Mouse (Mus musculus) erythroblast, embryonic 14.5 days (primary cell): ENCODE results near the gene Erp29. TPM values are rescaled to one million over a fixed set of nuclear protein-coding genes. Genes with fewer than 3 reads are reported as not detected.

Source experiments
- H3K27me3 ChIP-seq: 2 replicates; pipeline ENCODE4 v1.6.1; 2012; ENCODE audit warnings: inconsistent platforms; ENCODE audit not compliant: control insufficient read depth
- H3K36me3 ChIP-seq: 2 replicates; pipeline ENCODE4 v1.6.1; 2012; ENCODE audit warnings: mild to moderate bottlenecking, inconsistent platforms; ENCODE audit not compliant: control insufficient read depth
- H3K4me1 ChIP-seq: 2 replicates; pipeline ENCODE4 v1.6.1; 2012; ENCODE audit warnings: inconsistent platforms; ENCODE audit not compliant: control insufficient read depth
- H3K4me3 ChIP-seq: replicated peaks from 2 replicates; pipeline ENCODE3; 2012; ENCODE audit warnings: moderate library complexity, mild to moderate bottlenecking, inconsistent platforms
- H3K9me3 ChIP-seq: 2 replicates; pipeline ENCODE4 v1.6.1; 2012; ENCODE audit warnings: low read length, inconsistent platforms, mixed read lengths; ENCODE audit not compliant: control insufficient read depth
- GATA1 ChIP-seq: IDR thresholded peaks from 2 replicates; pipeline ENCODE4 v1.6.1; 2012; ENCODE audit warnings: low read length, inconsistent platforms, mixed read lengths
- TAL1 ChIP-seq: IDR thresholded peaks from 3 replicates; pipeline ENCODE4 v1.6.1; 2012; ENCODE audit warnings: low read length, inconsistent platforms, mixed read lengths
- polyA plus RNA-seq: library from polyadenylated mRNA; stranded (reverse); fragments of >175 nt; gene quantifications from 2 replicates; pipeline ENCODE4 v1.2.3, GENCODE M21; 2012

The Erp29 gene
- polyA plus RNA-seq, 1 experiment, result 15.8 TPM

GRCm38 (mm10) chr5:121385461-121386119, 66.7 kb downstream of the Erp29 start, which contains the start of gene Trafd1:
Gene Trafd1, minus strand, starts transcription at chr5:121385632.
- Histone ChIP-seq H3K4me1 (peaks cover 45% of the 10 kb centered on the region), H3K9me3 (peaks cover 8% of the 10 kb centered on the region), H3K36me3 (peaks cover 24% of the 10 kb centered on the region), H3K27me3 (peaks cover 3% of the 10 kb centered on the region), H3K4me3 (peak within 1 kb of the TSS; percentile 74)
- TF ChIP-seq TAL1, result no peak
- no peak for TF ChIP-seq GATA1

- H3K27me3 ChIP-seq, result peaks cover 3% of the 10 kb centered on the region
- no peak for TF ChIP-seq TAL1
- TF ChIP-seq GATA1, result no peak
- H3K9me3 ChIP-seq, result peaks cover 9% of the 10 kb centered on the region
- H3K4me1 ChIP-seq, result peaks cover 44% of the 10 kb centered on the region
- peaks cover 29% of the 10 kb centered on the region for H3K36me3 ChIP-seq
- H3K4me3 ChIP-seq, result peak overlapping the region; percentile 74
These were observed 67.4 kb downstream of the Erp29 start for GRCm38 (mm10) chr5:121384757-121385460.

- peaks cover 9% of the 10 kb centered on the region for H3K9me3 ChIP-seq
- peaks cover 40% of the 10 kb centered on the region for H3K4me1 ChIP-seq
- TF ChIP-seq GATA1, result no peak
- TF ChIP-seq TAL1, result no peak
- H3K36me3 ChIP-seq, result peaks cover 37% of the 10 kb centered on the region
- peaks cover 3% of the 10 kb centered on the region for H3K27me3 ChIP-seq
- peak overlapping the region; percentile 74 for H3K4me3 ChIP-seq
These were observed 68.2 kb downstream of the Erp29 start for GRCm38 (mm10) chr5:121383857-121384756.

- H3K36me3 ChIP-seq, result peaks cover 63% of the 10 kb centered on the region
- TF ChIP-seq GATA1 (no peak), TAL1 (no peak)
- peaks cover 25% of the 10 kb centered on the region for H3K4me1 ChIP-seq
- no peaks in the 10 kb centered on the region for H3K27me3 ChIP-seq
- no peak overlapping the region for H3K4me3 ChIP-seq
- H3K9me3 ChIP-seq, result peaks cover 9% of the 10 kb centered on the region
These were observed 71.6 kb downstream of the Erp29 start for GRCm38 (mm10) chr5:121380692-121381091.

GRCm38 (mm10) chr5:121378678-121379256, 73.5 kb downstream of the Erp29 start:
- H3K36me3 ChIP-seq, result peaks cover 79% of the 10 kb centered on the region
- TF ChIP-seq GATA1, result no peak
- TF ChIP-seq TAL1, result no peak

More at GRCm38 (mm10) chr5:121378678-121379256, 73.5 kb downstream of the Erp29 start:
- H3K9me3 ChIP-seq, result peaks cover 9% of the 10 kb centered on the region
- no peaks in the 10 kb centered on the region for H3K27me3 ChIP-seq
- peaks cover 8% of the 10 kb centered on the region for H3K4me1 ChIP-seq
- H3K4me3 ChIP-seq, result no peak overlapping the region

Other genes starting within 250 kb of the Erp29 start
- gene Rpl6, start 248.0 kb downstream of the Erp29 start, polyA plus RNA-seq, result 24.9 and 56.7 TPM in 2 replicates
- 10.6 and 12.1 TPM in 2 replicates for gene Hectd4, start 232.3 kb downstream of the Erp29 start, polyA plus RNA-seq
- gene Trafd1, start 66.9 kb downstream of the Erp29 start, polyA plus RNA-seq, result 1.8 and 2.1 TPM in 2 replicates
- 0.10 and 0.11 TPM in 2 replicates for gene Naa25, start 54.6 kb downstream of the Erp29 start, polyA plus RNA-seq
- gene Tmem116, start 613 bp downstream of the Erp29 start, polyA plus RNA-seq, result 0.14 TPM in 1 of 2 replicates, not detected in the other
- 0.03 TPM in 1 of 2 replicates, not detected in the other for gene Adam1b, start 50.9 kb upstream of the Erp29 start, polyA plus RNA-seq
- gene Adam1a, start 93.0 kb upstream of the Erp29 start, polyA plus RNA-seq, result 0.01 and 0.02 TPM in 2 replicates
- gene Gm42878, start 93.0 kb upstream of the Erp29 start, polyA plus RNA-seq, result 0.01 TPM in 1 of 2 replicates, not detected in the other
- 7.0 and 9.2 TPM in 2 replicates for gene Mapkapk5, start 93.4 kb upstream of the Erp29 start, polyA plus RNA-seq
- 11.0 and 12.8 TPM in 2 replicates for gene Aldh2, start 141.3 kb upstream of the Erp29 start, polyA plus RNA-seq
- gene Acad12, start 166.4 kb upstream of the Erp29 start, polyA plus RNA-seq, result 0.04 and 0.06 TPM in 2 replicates
- gene Acad10, start 208.0 kb upstream of the Erp29 start, polyA plus RNA-seq, result 0.05 and 0.09 TPM in 2 replicates
- 1.1 and 1.2 TPM in 2 replicates for gene Brap, start 208.1 kb upstream of the Erp29 start, polyA plus RNA-seq